Mouse (Mus musculus) WW6 (cell line): ENCODE data around the gene Clec2l.

Source experiments
- DNase-seq: peaks from one replicate; pipeline ENCODE4 v3.0.0-alpha.2; 2013; ENCODE audit warnings: low read depth, low spot score

The Clec2l gene

DNA sequence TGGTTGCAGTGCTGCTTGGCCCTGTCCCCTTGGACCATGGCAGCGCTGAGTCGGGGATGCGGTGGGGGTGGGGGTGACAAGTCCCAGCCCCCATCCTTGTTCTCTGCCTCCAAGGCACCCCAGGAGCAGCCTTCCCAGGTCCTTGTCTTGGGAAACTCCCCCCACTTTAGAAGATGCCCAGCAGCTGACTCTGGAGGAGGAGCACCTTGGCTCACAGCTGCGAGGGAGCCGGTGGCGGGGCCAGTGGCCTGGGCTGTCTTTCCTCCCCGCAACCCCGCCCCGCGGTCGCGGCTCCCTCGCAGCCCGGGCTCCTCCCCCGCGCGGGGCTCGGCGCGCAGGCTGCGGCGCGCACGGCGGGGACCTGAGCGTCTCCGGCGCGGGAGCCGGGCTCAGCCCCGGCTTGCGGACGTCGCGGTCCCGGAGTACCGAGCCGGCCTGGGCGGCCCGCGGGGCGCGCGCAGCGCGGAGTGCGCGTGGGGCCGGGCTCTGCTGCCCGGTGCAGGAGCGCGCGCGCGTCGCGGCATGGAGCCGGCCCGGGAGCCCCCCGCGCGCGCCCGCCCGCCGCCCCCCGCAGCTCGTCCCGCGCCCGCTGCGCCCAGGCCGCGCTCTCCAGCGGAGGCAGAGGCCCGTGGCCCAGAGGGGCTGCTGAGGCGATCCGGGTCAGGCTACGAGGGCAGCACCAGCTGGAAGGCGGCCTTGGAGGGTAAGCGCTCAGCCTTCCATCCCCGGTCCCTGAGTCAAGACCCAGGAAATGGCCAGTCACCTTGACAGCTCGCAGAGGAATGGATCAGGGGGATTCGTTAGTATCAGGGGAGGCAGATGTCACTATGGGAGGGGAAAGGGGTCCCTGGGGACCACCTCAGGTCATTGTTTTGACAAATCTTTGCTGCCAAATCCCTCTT, at the start of gene Clec2l:
Clec2l (plus strand) TSS at position 356 of the 902 bp plus-strand sequence.
- DNase-seq: no peak

DNA sequence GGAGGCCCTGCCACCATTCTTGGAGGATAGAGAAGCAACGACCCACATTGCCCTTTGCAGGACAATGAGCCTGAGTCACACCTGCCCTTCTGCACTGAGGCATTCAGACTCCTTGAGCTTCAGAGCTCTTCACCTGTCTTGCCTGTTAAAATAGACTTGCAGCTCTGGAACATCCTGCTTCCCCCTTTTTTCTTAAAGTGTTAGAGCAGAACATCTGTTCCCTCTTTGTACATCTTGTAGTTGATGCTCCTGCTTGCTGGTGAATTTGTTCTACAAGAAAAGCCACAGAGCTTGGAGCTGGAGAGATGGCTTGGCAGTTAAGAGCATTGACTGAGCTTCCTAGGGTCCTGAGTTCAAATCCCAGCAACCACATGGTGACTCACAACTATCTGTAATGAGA, 40.5 kb upstream of the Clec2l start:
- DNase-seq: no peak

DNA sequence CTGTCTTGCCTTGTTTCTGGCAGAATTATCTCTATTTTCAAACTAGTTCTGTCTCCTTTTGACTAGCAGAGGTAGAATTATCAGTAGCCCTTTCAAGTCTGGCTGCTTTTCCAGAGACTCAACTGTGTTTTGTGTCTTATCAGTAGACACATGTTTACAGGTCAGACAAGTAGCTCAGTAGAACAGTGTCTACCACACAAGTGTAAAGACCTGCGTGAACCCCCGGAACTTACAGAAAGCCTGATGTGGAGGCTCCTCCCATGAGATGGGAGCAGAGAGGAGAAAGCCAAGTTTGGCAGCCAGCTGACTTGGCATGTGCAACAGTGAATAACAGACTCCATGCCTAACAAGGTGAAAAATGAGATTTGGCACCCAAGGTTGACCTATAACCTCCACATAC, 39.4 kb upstream of the Clec2l start:
- DNase-seq: no peak

DNA sequence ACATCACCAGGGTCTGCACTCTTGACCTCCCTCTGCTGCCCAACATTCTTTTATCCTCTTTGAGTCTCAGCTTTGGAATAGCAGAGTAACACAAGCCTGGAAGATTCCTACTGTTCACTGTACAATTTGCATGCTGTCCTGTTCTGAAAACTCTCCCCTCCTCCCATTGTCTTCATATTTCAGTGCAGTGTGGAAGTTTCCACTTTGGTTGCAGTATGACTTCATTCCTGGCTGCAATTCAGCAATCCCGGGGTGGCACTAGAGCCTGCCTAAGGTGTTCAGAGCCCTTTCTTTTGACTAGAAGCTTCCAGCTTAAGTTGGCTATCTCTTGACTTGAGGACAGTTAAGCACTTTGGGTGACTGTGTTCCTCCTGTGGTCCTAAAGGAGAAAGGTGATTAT, 38.4 kb upstream of the Clec2l start:
- no peak for DNase-seq

DNA sequence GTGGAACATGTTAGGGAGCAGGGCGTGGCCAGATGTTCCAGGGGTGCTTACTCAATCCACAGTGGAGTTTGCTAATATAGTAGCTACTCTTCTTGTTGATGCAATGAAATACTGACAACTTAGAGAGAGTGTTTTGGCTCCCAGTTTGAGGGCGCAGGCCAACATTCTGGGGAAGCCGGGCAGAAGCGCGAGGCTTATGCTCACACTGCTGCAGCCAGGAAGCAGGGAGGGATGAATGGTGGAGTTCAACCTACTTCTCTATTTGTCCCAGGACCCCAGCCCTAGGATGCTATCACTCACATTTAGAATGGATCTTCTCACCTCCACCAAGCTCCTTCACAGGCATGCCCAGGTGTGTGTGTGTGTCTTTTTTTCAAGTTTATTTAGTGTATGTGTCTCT, 36.8 kb upstream of the Clec2l start:
- no peak for DNase-seq

DNA sequence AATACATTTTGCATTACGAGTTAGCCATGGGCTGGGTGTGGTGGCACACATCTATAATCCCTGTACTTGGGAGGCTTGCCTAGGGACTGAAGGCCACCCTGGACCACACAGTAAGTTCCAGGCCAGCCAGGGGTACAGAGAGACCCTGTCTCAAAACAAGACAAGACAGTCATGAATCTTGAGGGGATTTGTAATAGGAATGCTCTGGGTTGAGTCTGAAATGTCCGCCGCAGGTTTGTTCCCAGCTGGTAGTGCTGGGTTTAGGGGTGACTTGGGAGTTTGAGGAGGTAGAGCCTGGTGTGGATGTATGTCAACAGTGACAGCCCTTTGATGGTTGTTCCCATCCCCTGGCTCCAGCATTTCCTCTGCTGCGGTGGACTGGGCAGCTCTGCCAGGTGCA, 35.8 kb upstream of the Clec2l start:
- no peak for DNase-seq

DNA sequence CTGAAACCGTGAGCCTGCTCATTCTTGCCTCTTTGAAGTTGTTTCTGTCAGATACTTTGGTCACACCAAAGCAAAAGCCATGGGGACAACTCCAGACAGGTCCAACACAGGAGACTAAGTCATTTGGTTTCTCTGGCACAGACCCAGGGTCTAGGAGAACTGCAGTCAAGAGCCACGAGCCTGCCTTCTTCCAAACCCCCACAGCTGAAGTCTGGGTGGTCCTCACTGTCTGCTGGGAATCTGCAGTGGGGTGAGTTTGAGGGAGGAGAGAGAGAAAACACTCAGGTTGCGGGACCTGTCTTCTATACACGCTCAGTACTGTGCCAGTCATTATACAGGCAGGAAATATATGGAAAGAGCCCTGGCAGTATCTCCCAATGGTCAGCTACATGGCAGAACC, 35.4 kb upstream of the Clec2l start:
- no peak for DNase-seq

DNA sequence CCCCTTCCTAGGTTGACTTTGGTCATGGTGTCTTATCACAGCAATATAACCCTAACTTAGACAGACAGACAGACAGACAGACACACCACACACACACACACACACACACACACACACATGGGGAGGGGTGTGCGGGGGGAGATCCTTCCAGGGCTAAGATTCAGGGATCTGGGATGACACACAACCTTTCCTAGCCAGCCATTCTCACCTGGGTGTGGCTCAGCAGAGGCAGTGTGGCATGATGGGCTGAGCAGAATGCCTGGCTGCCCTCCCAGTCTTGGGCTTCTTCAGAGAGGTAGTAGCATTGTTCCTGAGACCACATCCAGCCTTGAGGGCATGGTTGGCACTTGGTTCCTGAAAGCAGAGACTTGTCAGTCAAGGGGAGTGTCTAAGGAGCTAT, 33.3 kb upstream of the Clec2l start:
- no peak for DNase-seq

DNA sequence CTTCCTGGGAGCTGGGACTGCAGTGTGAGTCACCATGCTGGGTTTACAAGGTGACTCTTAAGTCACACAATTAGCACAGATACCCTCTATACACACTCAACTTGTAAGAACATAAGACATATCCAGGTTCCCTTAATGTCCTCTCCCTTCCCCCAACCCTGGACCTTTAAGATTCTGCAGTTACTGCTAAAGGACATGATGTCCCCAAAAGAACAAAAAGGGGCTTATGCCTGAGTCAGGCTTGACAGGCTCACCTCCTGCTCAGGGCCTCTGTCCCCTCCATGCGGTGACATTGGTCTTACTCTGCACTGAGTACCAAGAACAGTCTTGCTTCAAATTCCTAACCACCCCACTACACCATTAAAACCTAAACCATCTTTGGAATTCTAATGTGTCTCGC, 30.0 kb upstream of the Clec2l start:
- DNase-seq: no peak

DNA sequence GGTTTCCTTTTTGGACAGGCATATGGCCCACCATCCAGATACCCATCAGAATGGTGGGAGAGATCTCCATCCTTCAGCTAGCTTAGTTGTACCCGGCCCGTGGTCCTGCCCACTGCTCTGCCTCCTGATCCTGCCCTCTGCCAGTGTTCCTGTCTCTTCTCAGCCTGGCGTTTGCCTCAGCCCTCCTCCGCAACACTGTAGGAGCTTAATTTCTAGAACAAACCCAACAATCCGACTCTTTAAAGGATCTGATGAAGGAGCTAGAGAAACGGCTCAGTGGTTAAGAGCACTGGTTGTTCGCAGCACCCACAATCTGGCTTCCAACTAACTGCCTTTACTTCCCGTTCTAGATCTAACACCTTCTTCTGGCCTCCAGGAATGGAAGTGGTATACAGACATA, 28.4 kb upstream of the Clec2l start:
- DNase-seq: no peak

DNA sequence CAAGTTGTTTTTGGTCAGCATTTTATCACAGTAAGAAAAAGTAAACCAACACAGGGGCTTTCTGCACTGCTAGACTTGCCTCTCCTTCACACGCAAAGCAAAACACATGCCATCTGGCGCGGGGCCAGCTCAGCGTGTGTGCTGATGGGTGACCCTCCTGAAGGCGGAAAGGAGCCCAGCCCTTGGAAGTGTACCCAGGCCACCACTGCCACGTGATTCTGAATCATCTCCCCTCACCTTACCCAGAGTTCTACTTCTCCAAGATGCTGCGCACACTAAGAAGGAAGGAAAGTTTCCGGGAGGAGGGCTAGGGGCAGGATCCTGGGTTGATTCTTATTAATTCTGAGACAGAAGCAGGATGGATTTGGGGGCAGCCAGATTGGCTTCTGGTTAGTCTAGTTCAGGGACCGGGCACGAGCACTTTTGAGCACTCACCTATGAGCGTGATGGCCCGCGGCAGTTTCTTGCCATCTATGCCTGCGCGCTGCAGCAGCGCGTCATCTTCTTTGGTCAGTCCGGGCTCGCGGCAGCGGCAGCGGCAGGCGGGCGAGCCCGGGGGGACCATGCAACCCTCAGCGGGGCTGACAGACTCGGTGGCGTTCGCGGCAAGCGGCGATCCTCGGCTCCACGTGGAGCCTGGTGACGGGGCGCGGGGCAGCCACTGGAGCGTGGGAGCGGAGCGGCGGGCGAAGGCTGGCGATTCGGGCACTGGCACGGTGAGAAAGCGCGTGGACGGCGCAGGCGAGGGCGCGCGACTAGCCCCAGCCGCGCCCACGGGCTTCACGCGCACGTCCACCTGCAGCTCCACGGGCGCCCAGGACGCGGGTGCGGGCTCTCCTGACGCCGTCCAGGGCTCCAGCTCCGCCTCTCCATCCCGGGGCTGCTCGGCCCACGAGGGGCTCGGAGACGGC, 26.7 kb upstream of the Clec2l start:
- no peak for DNase-seq

DNA sequence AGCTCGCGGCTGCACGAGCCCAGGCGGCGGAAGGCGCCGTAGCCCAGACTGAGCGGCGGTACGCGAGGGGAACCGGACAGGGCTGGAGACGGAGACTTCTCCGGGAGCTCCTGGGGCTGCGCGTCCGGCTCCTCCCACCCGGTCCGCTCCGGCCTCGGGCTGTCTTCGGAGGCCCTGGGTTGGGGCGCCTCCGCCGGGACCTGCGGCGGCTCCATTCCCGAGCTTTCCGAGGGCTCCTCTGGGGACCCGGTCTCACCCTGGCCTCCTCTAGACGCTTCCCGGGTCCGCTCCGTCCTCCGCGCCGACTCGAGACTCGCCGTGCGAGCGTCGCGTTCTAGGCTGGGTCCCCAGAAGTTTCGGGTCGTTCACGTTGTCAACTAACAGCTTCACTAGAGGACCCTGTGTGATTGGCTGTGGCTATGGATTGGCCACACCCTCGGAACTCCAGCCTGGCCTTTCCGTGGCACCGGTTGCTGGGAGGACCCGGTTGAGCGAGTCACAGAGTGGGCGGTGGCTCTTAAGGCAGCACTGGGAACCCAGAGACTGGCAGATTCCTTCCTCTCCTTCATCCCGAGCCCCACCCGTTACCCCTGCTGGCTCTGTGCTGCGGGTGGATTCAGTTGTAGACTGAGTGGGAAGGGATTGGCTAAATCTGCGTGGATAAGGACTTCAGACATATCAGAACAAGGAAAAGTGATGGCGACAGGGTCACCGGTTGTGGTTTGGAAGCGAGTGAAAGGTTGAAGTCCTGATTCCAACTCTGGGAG, 25.8 kb upstream of the Clec2l start, which contains the start of gene Klrg2:
Klrg2 (minus strand) TSS at position 391 of the 767 bp plus-strand sequence.
- no peak for DNase-seq

DNA sequence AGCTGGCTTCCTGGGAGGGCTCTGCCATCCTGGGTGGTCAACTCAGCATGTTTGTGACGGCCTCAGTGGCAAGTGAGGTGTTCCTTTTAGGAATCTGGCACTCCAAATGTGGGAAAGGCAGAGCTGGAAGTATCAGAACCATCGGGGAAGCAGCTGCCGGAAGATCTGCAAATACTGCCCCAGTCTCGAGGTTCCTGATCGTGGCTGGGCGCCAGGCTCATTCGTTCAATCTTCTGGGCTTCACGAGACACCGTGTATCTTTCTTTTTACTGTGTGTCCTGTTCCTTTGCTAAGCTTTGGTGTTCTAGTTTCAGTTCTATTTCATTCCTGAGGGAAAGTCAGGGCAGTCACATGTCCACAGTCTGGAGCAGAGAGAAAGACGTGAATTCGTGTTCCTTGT, 22.5 kb upstream of the Clec2l start:
- DNase-seq: no peak

DNA sequence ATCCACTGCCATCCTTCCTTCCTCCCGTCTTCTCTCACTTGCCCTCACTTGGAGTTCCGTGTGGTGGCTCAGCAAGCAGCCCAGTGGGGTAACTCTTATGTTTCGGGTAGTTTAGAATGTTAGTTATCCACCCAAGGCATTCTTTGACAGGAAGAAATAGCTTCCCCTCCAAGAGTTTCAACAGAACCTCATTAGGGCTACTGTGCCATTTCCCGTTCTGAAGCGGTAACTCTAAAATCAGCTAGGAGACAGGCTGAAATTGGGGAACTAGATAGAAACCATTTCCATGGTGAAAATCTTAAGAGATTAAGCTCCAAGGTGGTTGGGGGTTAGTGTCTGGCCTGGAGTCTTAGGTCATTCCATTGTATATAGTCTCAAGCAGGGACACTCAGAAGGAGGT, 21.6 kb upstream of the Clec2l start:
- DNase-seq: no peak

DNA sequence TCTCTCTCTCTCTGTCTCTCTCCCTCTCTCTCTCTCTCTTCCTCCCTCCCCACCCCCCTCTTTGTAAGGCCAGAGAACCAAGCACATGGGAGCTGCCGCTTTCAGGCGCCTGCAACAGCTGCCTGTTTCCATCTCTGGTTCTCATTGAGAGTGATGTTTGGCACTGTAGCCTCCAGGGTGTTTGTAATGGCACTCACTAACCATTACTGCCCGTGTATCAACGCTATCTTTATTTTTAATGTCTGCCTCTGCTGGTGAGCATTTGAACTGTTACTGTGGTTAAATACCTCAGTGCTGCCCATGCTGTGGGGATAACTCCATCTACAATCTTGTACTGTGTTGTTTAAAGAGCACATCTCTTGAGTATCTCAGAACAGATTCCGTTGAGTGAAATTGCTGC, 21.2 kb upstream of the Clec2l start:
- DNase-seq: no peak

DNA sequence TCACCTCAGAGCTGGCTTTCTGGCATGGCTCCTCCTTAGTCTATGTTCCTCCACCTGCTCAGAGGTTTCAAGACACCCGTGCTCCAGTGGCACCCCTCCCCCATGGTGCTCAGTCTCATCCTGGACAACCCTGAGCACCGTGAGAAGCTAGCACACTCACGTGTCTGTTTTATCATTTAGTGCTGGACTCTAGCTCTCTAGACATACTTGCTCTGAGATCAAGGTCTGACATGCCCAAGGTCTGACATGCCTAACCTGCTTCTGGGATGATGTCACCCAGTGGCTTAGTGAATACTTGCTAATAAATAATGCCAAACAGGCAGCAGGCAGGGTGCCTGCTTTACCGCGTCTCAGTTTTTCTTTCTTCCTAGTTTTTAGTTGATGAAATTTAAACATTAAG, 20.3 kb upstream of the Clec2l start:
- no peak for DNase-seq

DNA sequence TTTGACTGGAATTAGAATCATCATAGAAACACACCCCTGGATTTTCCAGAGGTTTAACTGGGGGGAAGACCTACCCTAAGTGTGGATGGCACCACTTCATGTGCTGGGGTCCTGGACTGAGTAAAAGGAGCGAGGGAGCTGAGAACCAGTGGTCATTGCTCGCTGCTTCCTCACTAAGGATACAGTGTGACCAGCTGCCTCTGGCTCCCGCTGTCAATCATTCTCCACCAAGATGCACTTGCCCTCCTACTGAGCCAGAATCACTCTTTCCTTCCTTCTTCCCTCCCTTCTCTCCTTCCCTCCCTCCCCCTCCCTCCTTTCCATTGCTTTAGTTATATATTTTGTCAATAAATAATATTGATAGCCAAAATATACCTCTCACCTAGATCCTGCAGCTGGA, 19.8 kb upstream of the Clec2l start:
- DNase-seq: no peak

DNA sequence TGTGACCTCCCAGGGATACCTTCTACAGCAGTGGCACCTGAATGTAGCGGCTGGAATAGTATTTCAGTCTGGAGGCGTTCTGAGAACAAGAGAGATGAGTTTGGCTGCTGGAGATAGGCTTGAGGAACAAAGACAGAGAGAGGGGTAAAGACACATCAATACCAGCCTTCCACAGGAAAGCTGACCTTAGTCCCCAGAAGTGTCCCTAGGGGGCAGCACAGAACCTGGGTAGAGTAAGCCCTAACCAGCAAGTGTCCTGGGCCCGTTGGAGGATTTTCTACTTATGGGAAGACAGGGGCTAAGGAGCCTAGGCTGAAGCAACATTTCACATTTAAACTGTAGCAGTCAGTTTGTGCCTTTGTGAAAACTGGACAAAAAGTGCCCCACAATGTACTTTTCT, 13.3 kb upstream of the Clec2l start:
- no peak for DNase-seq

DNA sequence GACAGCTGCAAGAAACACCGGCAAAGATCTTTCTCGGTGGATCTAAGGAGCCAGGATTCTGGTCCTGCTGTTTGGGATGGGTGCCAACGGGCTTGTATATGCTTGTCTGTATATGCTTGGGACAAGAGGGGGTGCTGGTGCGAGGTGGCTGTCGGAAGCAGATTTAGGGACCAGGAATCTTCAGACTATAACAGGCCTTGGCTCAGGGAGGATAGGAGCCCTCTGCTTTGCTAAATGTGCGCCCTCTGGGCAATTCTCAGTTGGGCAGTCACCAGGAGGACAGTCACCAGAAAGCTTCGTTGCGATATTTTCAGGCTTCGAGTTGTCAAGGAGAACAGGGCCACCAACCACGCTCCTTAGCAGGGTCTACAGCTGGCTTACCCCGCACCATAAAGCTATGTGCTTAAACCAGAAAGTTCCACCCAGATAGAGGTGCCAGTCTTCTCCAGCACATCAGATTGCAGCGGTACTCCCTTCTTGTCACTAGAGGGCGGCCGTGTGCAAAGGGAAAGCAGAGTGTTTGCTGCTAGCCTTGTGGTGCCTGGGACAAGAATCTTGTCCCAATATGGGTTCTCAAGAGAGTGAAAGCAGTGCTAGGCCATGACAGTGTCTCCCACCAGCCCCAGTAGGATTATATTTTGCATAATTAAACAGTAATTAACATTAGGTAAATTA, 12.5 kb upstream of the Clec2l start:
- no peak for DNase-seq

DNA sequence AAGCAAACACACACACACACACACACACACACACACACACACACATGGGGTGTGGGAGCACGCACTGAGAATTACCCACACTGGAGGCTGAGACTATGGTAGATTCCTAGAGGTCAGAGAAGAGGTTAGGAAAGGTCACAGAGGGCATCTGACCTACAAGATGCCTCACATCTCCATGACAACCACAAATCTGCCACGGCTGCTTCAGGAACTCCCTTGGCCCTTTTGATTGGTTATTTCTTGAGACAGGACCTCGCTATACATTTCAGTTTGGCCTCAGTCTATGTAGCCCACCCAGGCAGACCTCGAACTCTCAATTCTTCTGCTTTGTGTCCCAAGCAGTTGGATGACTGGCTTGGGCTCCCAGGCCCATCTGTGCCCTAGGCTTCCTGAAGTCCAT, 1.2 kb upstream of the Clec2l start:
- DNase-seq: no peak

DNA sequence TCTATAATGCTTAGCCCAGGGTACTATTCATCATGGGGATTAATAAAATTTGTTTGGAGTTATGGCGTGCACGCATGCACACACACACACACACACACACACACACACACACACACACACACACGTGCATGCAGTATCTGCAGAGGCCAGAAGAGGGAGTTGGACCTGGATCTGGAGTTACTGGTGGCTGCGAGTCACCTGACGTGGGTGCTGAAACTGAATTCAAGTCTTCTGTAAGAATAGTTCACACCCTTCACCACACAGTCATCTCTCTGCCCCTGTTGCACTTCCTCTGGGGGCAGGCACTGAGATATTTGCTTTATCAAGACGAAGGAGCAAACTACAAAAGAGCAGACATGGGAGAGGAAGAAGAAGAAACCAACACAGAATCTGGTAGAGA, 6.7 kb downstream of the Clec2l start:
- DNase-seq: no peak
